Mouse (Mus musculus): ENCODE measurements around the gene Colq.

DNA sequence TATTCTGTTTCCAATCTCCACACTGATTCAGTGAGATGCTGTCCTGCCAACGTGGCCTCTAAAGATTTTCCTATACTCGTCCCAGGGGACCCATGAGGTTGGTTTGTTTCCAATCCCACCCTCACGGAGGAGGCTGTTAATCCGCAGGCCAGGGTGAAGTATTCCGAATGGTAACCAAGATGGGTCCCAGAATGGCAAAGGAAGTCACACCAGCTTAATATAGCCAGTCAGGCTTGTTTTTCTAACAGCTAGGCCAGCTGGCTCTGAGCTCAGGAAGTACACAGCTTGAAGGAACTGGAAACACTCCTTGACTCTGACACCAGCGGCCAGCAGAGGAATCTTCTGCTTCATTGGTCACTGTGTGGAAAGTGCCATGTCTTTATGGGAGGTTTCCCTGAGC is 53.8 kb downstream of the Colq start:
- TF ChIP-seq CTCF (IDR thresholded peaks at IDR 0.05; ENCODE audit: borderline replicate concordance, extremely low read depth, insufficient read depth, insufficient read length), result no peak
- TF ChIP-seq POLR2A (IDR thresholded peaks at IDR 0.05; ENCODE audit: borderline replicate concordance, extremely low read depth, insufficient read depth, insufficient read length, poor library complexity, severe bottlenecking), result no peak
